Mouse (Mus musculus) CH12.LX (cell line): Measurements from ENCODE around the gene Trub1. TPM values are rescaled to one million over a fixed set of nuclear protein-coding genes. Genes with fewer than 3 reads are reported as not detected.

ENCODE experiments used
- DNase-seq: peaks from one replicate; pipeline ENCODE4 v3.0.0-alpha.2; 2013; ENCODE audit errors: extremely low read depth
- H3K27ac ChIP-seq: 2 replicates; pipeline ENCODE4 v1.5.1; 2012; ENCODE audit warnings: low read depth, mild to moderate bottlenecking, control low read depth, moderate library complexity; ENCODE audit not compliant: insufficient read depth
- H3K27me3 ChIP-seq: replicated peaks from 2 replicates; pipeline ENCODE3; 2012; ENCODE audit warnings: inconsistent platforms
- H3K36me3 ChIP-seq, 2 experiments: replicated peaks in 1 of 2; 2 replicates each; pipeline versions ENCODE3 to v1.6.1; 2012; ENCODE audit warnings: inconsistent platforms in 1 of 2, low read length in 1 of 2, mild to moderate bottlenecking in 1 of 2, mixed read lengths in 1 of 2, moderate library complexity in 1 of 2; ENCODE audit not compliant: control insufficient read depth in 1 of 2, insufficient read depth in 1 of 2
- H3K4me1 ChIP-seq, 2 experiments: 2 replicates each; pipeline ENCODE4 v1.6.1; 2012; ENCODE audit warnings: inconsistent platforms in 1 of 2, moderate library complexity in 1 of 2; ENCODE audit not compliant: insufficient read depth in 2 of 2, control insufficient read depth in 1 of 2
- H3K4me2 ChIP-seq: 2 replicates; pipeline ENCODE4 v1.6.1; 2012; ENCODE audit warnings: low read depth, mild to moderate bottlenecking, control low read depth; ENCODE audit not compliant: poor library complexity, insufficient read depth, severe bottlenecking
- H3K4me3 ChIP-seq, 3 experiments: fragments of 150-350 bp in 1 of 3; sonication (generic) in 1 of 3; replicated peaks in 1 of 3; 2 replicates each; pipeline versions ENCODE3 to v1.5.1; 2011 to 2012; ENCODE audit warnings: low read depth in 2 of 3, low read length in 2 of 3, mild to moderate bottlenecking in 2 of 3, moderate library complexity in 2 of 3, control low read depth in 1 of 3, improper control_type of control experiment in 1 of 3, inconsistent platforms in 1 of 3, mixed read lengths in 1 of 3; ENCODE audit not compliant: poor library complexity in 1 of 3
- H3K79me2 ChIP-seq: replicated peaks from 2 replicates; pipeline ENCODE4 v1.6.1; 2012; ENCODE audit warnings: mild to moderate bottlenecking, moderate library complexity; ENCODE audit not compliant: control insufficient read depth, poor library complexity, insufficient read depth, severe bottlenecking; ENCODE audit errors: extremely low read depth
- H3K9ac ChIP-seq: 2 replicates; pipeline ENCODE4 v1.6.1; 2012; ENCODE audit warnings: low read depth, mild to moderate bottlenecking, control low read depth, moderate library complexity; ENCODE audit not compliant: insufficient read depth
- H3K9me3 ChIP-seq: replicated peaks from 2 replicates; pipeline ENCODE3; 2012; ENCODE audit warnings: low read length, inconsistent platforms, mixed read lengths
- CHD2 ChIP-seq: IDR thresholded peaks from 2 replicates; pipeline ENCODE4 v1.6.1; 2011; ENCODE audit warnings: low read length, improper control_type of control experiment
- CTCF ChIP-seq, 2 experiments: IDR thresholded peaks in 1 of 2; conservative IDR thresholded peaks in 1 of 2; 2 replicates each; pipeline ENCODE4 v1.5.1; 2011 to 2012; ENCODE audit warnings: low read depth in 2 of 2, low read length in 2 of 2, improper control_type of control experiment in 1 of 2, inconsistent platforms in 1 of 2, mild to moderate bottlenecking in 1 of 2, moderate library complexity in 1 of 2
- EP300 ChIP-seq: IDR thresholded peaks from 2 replicates; pipeline ENCODE4 v1.6.1; 2011; ENCODE audit warnings: low read length, improper control_type of control experiment
- GABPA ChIP-seq: IDR thresholded peaks from 2 replicates; pipeline ENCODE4 v1.6.1; 2012; ENCODE audit warnings: low read depth, low read length, improper control_type of control experiment, inconsistent platforms; ENCODE audit not compliant: insufficient replicate concordance
- JUND ChIP-seq: conservative IDR thresholded peaks from 2 replicates; pipeline ENCODE4 v1.6.1; 2011; ENCODE audit warnings: low read depth, low read length, improper control_type of control experiment
- MAFK ChIP-seq: IDR thresholded peaks from 2 replicates; pipeline ENCODE4 v1.6.1; 2011; ENCODE audit warnings: low read length, improper control_type of control experiment; ENCODE audit not compliant: insufficient replicate concordance
- MAX ChIP-seq: IDR thresholded peaks from 2 replicates; pipeline ENCODE4 v1.6.1; 2011; ENCODE audit warnings: low read length, improper control_type of control experiment
- MAZ ChIP-seq: IDR thresholded peaks from 2 replicates; pipeline ENCODE4 v1.6.1; 2012; ENCODE audit warnings: low read depth, mild to moderate bottlenecking, inconsistent platforms, low read length, improper control_type of control experiment, moderate library complexity
- MEF2A ChIP-seq: IDR thresholded peaks from 2 replicates; pipeline ENCODE4 v1.6.1; 2014; ENCODE audit warnings: low read depth, mild to moderate bottlenecking, inconsistent platforms, low read length, improper control_type of control experiment, borderline replicate concordance
- MYC ChIP-seq: IDR thresholded peaks from 2 replicates; pipeline ENCODE4 v1.6.1; 2011; ENCODE audit warnings: low read depth, mild to moderate bottlenecking, improper control_type of control experiment, low read length
- POLR2A ChIP-seq: IDR thresholded peaks from 2 replicates; pipeline ENCODE4 v1.6.1; 2011; ENCODE audit warnings: low read depth, mild to moderate bottlenecking, improper control_type of control experiment, low read length
- RAD21 ChIP-seq: IDR thresholded peaks from 2 replicates; pipeline ENCODE4 v1.6.1; 2011; ENCODE audit warnings: low read depth, mild to moderate bottlenecking, low read length, improper control_type of control experiment, moderate library complexity
- RCOR1 ChIP-seq: conservative IDR thresholded peaks from 2 replicates; pipeline ENCODE4 v1.6.1; 2012; ENCODE audit warnings: low read depth, mild to moderate bottlenecking, inconsistent platforms, low read length, improper control_type of control experiment
- SIN3A ChIP-seq: IDR thresholded peaks from 2 replicates; pipeline ENCODE4 v1.6.1; 2012; ENCODE audit warnings: low read length, improper control_type of control experiment, inconsistent platforms
- SMC3 ChIP-seq: IDR thresholded peaks from 2 replicates; pipeline ENCODE4 v1.6.1; 2011; ENCODE audit warnings: low read depth, low read length, improper control_type of control experiment
- TBP ChIP-seq: conservative IDR thresholded peaks from 2 replicates; pipeline ENCODE4 v1.6.1; 2011; ENCODE audit warnings: low read depth, low read length, improper control_type of control experiment
- TCF12 ChIP-seq: IDR thresholded peaks from 2 replicates; pipeline ENCODE4 v1.6.1; 2014; ENCODE audit warnings: low read depth, mild to moderate bottlenecking, inconsistent platforms, low read length, improper control_type of control experiment
- UBTF ChIP-seq: IDR thresholded peaks from 2 replicates; pipeline ENCODE4 v1.6.1; 2012; ENCODE audit warnings: low read depth, mild to moderate bottlenecking, inconsistent platforms, low read length, improper control_type of control experiment, moderate library complexity
- USF2 ChIP-seq: conservative IDR thresholded peaks from 2 replicates; pipeline ENCODE4 v1.6.1; 2011; ENCODE audit warnings: low read depth, low read length, improper control_type of control experiment
- ZC3H11A ChIP-seq: IDR thresholded peaks from 2 replicates; pipeline ENCODE4 v1.6.1; 2012; ENCODE audit warnings: low read depth, mild to moderate bottlenecking, inconsistent platforms, low read length, improper control_type of control experiment
- ZKSCAN1 ChIP-seq: IDR thresholded peaks from 2 replicates; pipeline ENCODE4 v1.6.1; 2012; ENCODE audit warnings: low read depth, inconsistent platforms, low read length, improper control_type of control experiment, borderline replicate concordance
- ZMIZ1 ChIP-seq: IDR thresholded peaks from 2 replicates; pipeline ENCODE4 v1.6.1; 2012; ENCODE audit warnings: low read depth, mild to moderate bottlenecking, inconsistent platforms, low read length, improper control_type of control experiment
- ZNF384 ChIP-seq: IDR thresholded peaks from 2 replicates; pipeline ENCODE4 v1.6.1; 2012; ENCODE audit warnings: low read depth, low read length, improper control_type of control experiment, inconsistent platforms
- dilution Hi-C: fragments of 300-500 bp; cut with MboI; formaldehyde crosslinking; loops from 2 replicates; pipeline ENCODE4 v1.14.3; 2020; ENCODE audit warnings: low sequenced_read_pairs; ENCODE audit not compliant: extremely low pct_unique_long_range_greater_than_20kb, extremely low pct_ligation_motif_present
- in situ Hi-C: fragments of 300-500 bp; cut with MboI; formaldehyde crosslinking; loops from 3 replicates; pipeline ENCODE4 v1.14.3; 2019; ENCODE audit warnings: low sequenced_read_pairs, low pct_ligation_motif_present, low pct_unique_long_range_greater_than_20kb, mixed read lengths
- polyA plus RNA-seq: library from polyadenylated mRNA; unstranded; fragments of >175 nt; gene quantifications from 2 replicates; pipeline ENCODE4 v1.2.1, GENCODE M21; 2012; ENCODE audit warnings: low read depth; ENCODE audit not compliant: insufficient read length
- total RNA-seq, 2 experiments: library from RNA; depleted of rRNA; stranded (reverse); fragments of 300-350 nt in 1 of 2; fragments of >200 nt in 1 of 2; gene quantifications; 2 replicates each; pipeline ENCODE4 v1.2.3; 2012 to 2014

Gene Trub1
- total and polyA plus RNA-seq, 3 experiments, result 36.2 to 40.0 (median 36.4) TPM

- H3K9ac ChIP-seq, result no peak overlapping the region
- H3K79me2 ChIP-seq, result no peaks in the 10 kb centered on the region
- H3K36me3 ChIP-seq, result no peaks in the 10 kb centered on the region
- dilution Hi-C loops, result no loop called here
- peaks cover 0 to 5% of the 10 kb centered on the region in 2 experiments; a peak in 3 of 4 replicates for H3K4me1 ChIP-seq
- no peak overlapping the region for H3K4me3 ChIP-seq
- H3K27me3 ChIP-seq, result no peaks in the 10 kb centered on the region
- TF ChIP-seq ZMIZ1 (no peak), CHD2 (no peak), TBP (no peak), JUND (no peak), SMC3 (no peak), RCOR1 (no peak), MYC (no peak), RAD21 (no peak), POLR2A (no peak), MAFK (no peak), ZC3H11A (no peak)
- in situ Hi-C loops, result no loop called here
- no peak overlapping the region for H3K4me2 ChIP-seq
- no peaks in the 10 kb centered on the region for H3K9me3 ChIP-seq
- no peak for DNase-seq
- H3K27ac ChIP-seq, result no peak overlapping the region
Observed at GRCm38 (mm10) chr19:57436586-57437021, 16.1 kb upstream of the Trub1 start.

GRCm38 (mm10) chr19:57437042-57437441 lies 15.7 kb upstream of the Trub1 start:
- H3K4me2 ChIP-seq, result no peak overlapping the region
- DNase-seq, result no peak
- H3K4me3 ChIP-seq, result no peak overlapping the region
- H3K27me3 ChIP-seq, result no peaks in the 10 kb centered on the region
- H3K36me3 ChIP-seq, result no peaks in the 10 kb centered on the region
- H3K9ac ChIP-seq, result no peak overlapping the region
- in situ Hi-C loops, result no loop called here
- TF ChIP-seq UBTF (no peak), MAX (no peak), CTCF (conservative IDR thresholded peaks at IDR 0.05 in 1 of 2, IDR thresholded peaks at IDR 0.05 in 1 of 2; ENCODE audit: low read depth in 2 of 2, low read length in 2 of 2) (no peak), MAZ (no peak), EP300 (no peak), MEF2A (no peak), ZKSCAN1 (no peak), RAD21 (no peak), USF2 (no peak), JUND (no peak), RCOR1 (no peak), GABPA (no peak), ZNF384 (no peak), MAFK (no peak), ZC3H11A (no peak), SIN3A (no peak), TCF12 (no peak)
- no peak overlapping the region for H3K27ac ChIP-seq
- dilution Hi-C loops, result no loop called here
- peaks cover 0 to 8% of the 10 kb centered on the region in 2 experiments; a peak in 3 of 4 replicates for H3K4me1 ChIP-seq
- no peaks in the 10 kb centered on the region for H3K79me2 ChIP-seq
- H3K9me3 ChIP-seq, result no peaks in the 10 kb centered on the region
